Mouse (Mus musculus) bone marrow macrophage, adult 2 months (primary cell): ENCODE measurements at regions not wholly inside any gene's neighbourhood (a gene's known extent, or its start where the extent isn't known, plus 50 kb on each side); places are given as distances from the start of the nearest gene placed in this dataset.

ENCODE experiments used
- CTCF ChIP-seq: IDR thresholded peaks from 2 replicates; pipeline ENCODE4 v1.5.1; 2012; ENCODE audit warnings: low read depth, mild to moderate bottlenecking, low read length, moderate library complexity
- POLR2A ChIP-seq: IDR thresholded peaks from 2 replicates; pipeline ENCODE4 v1.6.1; 2012; ENCODE audit warnings: mild to moderate bottlenecking, low read depth, low read length, borderline replicate concordance

DNA sequence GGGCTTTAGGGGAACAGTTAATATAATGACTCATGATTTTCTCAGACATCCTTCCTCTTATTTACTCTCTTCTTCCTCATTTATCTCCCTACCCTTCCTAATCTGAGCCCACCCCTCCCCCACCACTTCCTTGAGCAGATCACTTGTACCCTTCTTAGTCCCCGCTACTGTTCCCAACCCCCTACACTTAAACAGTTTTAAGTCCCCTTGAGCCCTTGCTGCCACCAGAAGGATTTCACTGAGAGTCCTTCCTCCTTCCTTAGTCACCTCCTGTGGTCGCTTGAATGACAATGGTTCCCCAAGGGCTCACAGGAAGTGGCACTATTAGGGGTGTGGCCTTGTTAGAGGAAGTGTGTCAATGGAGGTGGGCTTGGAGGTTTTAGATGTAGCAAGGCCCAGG, 50.7 kb upstream of the Gramd1b start:
- TF ChIP-seq CTCF (no peak), POLR2A (no peak)
